Mouse (Mus musculus) brain, embryonic 14.5 days (tissue): ENCODE measurements around the gene Thpo.

ENCODE experiments used
- CTCF ChIP-seq: fragments of 200-500 bp; IDR thresholded peaks from 2 replicates; pipeline ENCODE4 v1.5.1; 2012; ENCODE audit warnings: inconsistent platforms, mild to moderate bottlenecking, moderate library complexity, borderline replicate concordance; ENCODE audit not compliant: insufficient read depth, insufficient read length; ENCODE audit errors: extremely low read depth
- POLR2A ChIP-seq: fragments of 200-500 bp; IDR thresholded peaks from 2 replicates; pipeline ENCODE4 v1.6.1; 2012; ENCODE audit warnings: mild to moderate bottlenecking, inconsistent platforms, borderline replicate concordance; ENCODE audit not compliant: poor library complexity, insufficient read depth, insufficient read length, severe bottlenecking; ENCODE audit errors: extremely low read depth

DNA sequence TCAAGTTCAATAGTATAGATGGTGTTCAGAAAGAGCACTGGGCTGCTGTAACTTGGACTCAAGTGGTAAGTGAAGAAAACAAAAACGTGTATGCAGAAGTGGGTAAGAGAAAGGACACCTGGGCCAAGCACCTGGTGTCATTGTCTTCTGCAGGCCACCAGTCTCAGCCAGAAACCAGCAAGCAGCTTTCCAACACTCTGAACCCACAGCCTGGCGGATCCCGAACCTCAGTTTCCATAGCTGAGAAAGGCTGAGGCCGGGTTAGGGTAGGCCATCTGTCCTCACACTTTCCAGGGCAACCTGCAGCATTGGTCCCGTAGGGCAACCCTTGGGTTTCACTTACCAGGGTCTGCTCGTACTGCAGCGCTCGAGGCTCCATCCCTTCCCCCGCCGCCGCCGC, 18.7 kb downstream of the Thpo start:
- TF ChIP-seq CTCF (no peak), POLR2A (no peak)
